Mouse (Mus musculus): ENCODE data around the gene Prkd1. TPM values are rescaled to one million over a fixed set of nuclear protein-coding genes. Genes with fewer than 3 reads are reported as not detected.

The Prkd1 gene
- polyA plus RNA-seq, 1 experiment from 2014 or later = 1.5 TPM

DNA sequence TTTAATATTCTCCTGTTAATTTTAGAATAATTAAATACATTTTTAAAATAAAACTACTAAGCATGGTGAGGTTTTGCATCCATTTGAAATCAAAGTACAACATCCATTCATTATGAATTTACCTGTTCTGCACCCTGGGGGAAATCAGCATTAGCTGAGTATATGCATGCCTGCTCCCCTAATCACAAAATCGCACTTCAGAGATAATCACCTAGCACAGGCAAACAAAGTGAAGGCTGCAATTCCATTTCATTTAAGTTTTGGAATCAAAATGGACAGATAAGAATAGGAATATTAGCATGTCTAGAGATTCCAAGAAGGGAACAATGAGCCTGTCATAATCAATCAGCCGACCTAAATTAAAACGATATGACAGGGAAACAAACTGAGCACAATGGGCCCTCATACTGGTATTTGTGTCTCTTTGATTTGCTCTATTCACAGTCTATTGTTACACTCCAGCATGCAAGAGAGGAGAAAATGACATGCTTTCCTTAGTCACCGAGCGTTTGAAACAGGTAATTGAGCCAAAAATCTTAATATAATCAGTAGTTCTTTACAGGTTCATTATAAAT is 218.7 kb downstream of the Prkd1 start:
- Histone ChIP-seq H3K4me2 (replicated peaks; ENCODE audit: low read depth) (no peak overlapping the region), H3K27ac (ENCODE audit: low read depth, low read length) (no peak overlapping the region), H3K4me3 (ENCODE audit: low read depth, low read length) (no peak overlapping the region), H3K9me3 (ENCODE audit: control insufficient read depth) (no peaks in the 10 kb centered on the region), H3K9ac (ENCODE audit: low read depth, low read length) (no peak overlapping the region), H3K27me3 (replicated peaks; ENCODE audit: control insufficient read depth, insufficient read depth, low read length) (no peaks in the 10 kb centered on the region), H3K4me1 (replicated peaks; ENCODE audit: control insufficient read depth, insufficient read depth, low read length) (no peaks in the 10 kb centered on the region), H3K36me3 (ENCODE audit: control insufficient read depth, insufficient read depth) (no peaks in the 10 kb centered on the region)
- no peak for ATAC-seq
- TF ChIP-seq CTCF (IDR thresholded peaks at IDR 0.05; ENCODE audit: low read depth) = no peak
- WGBS = 80% methylated on average over 5 of the region's 5 CpGs

- H3K9ac ChIP-seq (ENCODE audit: low read depth, low read length) = no peak overlapping the region
- no peak overlapping the region for H3K27ac ChIP-seq (ENCODE audit: low read depth, low read length)
- H3K9me3 ChIP-seq (ENCODE audit: control insufficient read depth) = no peaks in the 10 kb centered on the region
- no peak for ATAC-seq
- no peaks in the 10 kb centered on the region for H3K4me1 ChIP-seq (replicated peaks; ENCODE audit: control insufficient read depth, insufficient read depth, low read length)
- no peaks in the 10 kb centered on the region for H3K36me3 ChIP-seq (ENCODE audit: control insufficient read depth, insufficient read depth)
- 28% methylated on average over 11 of the region's 11 CpGs for WGBS
- no peaks in the 10 kb centered on the region for H3K27me3 ChIP-seq (replicated peaks; ENCODE audit: control insufficient read depth, insufficient read depth, low read length)
- no peak for TF ChIP-seq CTCF (IDR thresholded peaks at IDR 0.05; ENCODE audit: low read depth)
- H3K4me2 ChIP-seq (replicated peaks; ENCODE audit: low read depth) = no peak overlapping the region
- no peak overlapping the region for H3K4me3 ChIP-seq (ENCODE audit: low read depth, low read length)
Observed at GRCm38 (mm10) chr12:50352404-50352803, 296.5 kb downstream of the Prkd1 start.

- H3K27ac ChIP-seq (ENCODE audit: low read depth, low read length) = no peak overlapping the region
- no peaks in the 10 kb centered on the region for H3K36me3 ChIP-seq (ENCODE audit: control insufficient read depth, insufficient read depth)
- no peak for TF ChIP-seq CTCF (IDR thresholded peaks at IDR 0.05; ENCODE audit: low read depth)
- WGBS = 72% methylated on average over 4 of the region's 4 CpGs
- H3K4me2 ChIP-seq (replicated peaks; ENCODE audit: low read depth) = no peak overlapping the region
- no peak for ATAC-seq
- H3K9ac ChIP-seq (ENCODE audit: low read depth, low read length) = no peak overlapping the region
- H3K9me3 ChIP-seq (ENCODE audit: control insufficient read depth) = no peaks in the 10 kb centered on the region
- no peaks in the 10 kb centered on the region for H3K27me3 ChIP-seq (replicated peaks; ENCODE audit: control insufficient read depth, insufficient read depth, low read length)
- no peaks in the 10 kb centered on the region for H3K4me1 ChIP-seq (replicated peaks; ENCODE audit: control insufficient read depth, insufficient read depth, low read length)
- no peak overlapping the region for H3K4me3 ChIP-seq (ENCODE audit: low read depth, low read length)
Observed at GRCm38 (mm10) chr12:50333182-50333581, 315.7 kb downstream of the Prkd1 start.

DNA sequence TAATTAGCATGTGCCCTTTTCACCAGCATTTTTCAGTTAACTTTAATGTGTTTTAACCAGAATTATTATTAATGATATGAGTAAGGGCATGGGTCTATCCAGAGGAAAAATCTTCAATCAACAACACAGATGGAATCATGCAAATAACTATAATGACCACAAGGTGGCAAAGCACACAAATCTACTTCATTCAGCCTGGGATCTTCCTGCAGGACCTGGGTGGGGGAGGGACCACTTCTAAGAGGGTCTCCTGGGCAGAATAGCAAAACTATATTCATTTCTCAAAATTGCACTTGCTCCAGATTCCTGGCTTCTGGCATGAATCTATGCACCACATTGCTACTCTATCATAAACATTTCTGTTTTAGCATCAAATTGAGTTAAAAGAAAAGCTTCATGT is 334.3 kb downstream of the Prkd1 start:
- no peak overlapping the region for H3K4me3 ChIP-seq (ENCODE audit: low read depth, low read length)
- no peak overlapping the region for H3K4me2 ChIP-seq (replicated peaks; ENCODE audit: low read depth)
- H3K9ac ChIP-seq (ENCODE audit: low read depth, low read length) = no peak overlapping the region
- no peaks in the 10 kb centered on the region for H3K36me3 ChIP-seq (ENCODE audit: control insufficient read depth, insufficient read depth)
- no peak overlapping the region for H3K27ac ChIP-seq (ENCODE audit: low read depth, low read length)
- H3K27me3 ChIP-seq (replicated peaks; ENCODE audit: control insufficient read depth, insufficient read depth, low read length) = no peaks in the 10 kb centered on the region
- peak; percentile 65 for TF ChIP-seq CTCF (IDR thresholded peaks at IDR 0.05; ENCODE audit: low read depth)
- no peak for ATAC-seq
- H3K4me1 ChIP-seq (replicated peaks; ENCODE audit: control insufficient read depth, insufficient read depth, low read length) = no peaks in the 10 kb centered on the region
- no peaks in the 10 kb centered on the region for H3K9me3 ChIP-seq (ENCODE audit: control insufficient read depth)

DNA sequence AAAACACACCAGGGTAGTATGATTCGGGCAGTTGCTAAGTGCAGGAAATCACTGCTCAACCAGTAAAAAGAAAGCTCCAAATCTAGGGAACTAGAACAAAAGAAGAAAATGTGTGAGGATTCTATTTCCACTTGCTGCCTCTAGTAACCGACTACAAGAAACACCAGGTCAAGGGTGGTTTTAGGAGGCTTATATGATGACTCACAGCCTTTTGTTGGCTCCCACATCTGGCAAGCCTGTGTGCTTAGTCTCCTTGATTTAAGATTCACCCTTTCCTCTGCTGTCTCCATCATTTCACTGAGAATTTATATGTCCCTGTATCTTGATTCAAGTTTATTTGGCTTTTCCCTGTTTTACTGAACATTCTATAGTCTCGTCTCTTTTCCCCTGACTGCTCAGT is 339.6 kb downstream of the Prkd1 start:
- WGBS = 65% methylated on average over 3 of the region's 3 CpGs
- no peak for TF ChIP-seq CTCF (IDR thresholded peaks at IDR 0.05; ENCODE audit: low read depth)

DNA sequence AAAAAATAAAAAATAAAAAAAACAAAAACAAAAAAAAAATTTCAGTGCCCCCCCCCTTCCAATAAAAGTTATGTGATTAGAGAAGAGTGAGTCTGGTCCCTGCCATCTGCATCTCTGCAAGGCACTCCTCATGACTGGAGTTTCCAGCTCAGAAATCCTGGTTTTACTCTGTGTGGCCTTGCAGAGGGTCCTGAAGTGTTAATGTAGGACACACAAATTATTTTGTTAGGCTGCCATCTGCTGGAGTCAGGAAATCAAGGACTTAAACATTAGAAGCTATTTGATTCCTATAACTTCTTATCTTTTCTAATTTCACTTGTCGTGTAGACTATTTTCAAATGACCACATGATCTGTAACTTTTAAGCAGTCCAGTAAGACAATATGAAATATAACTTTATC is 347.6 kb downstream of the Prkd1 start:
- TF ChIP-seq CTCF (IDR thresholded peaks at IDR 0.05; ENCODE audit: low read depth) = peak; percentile 54
- H3K4me3 ChIP-seq (ENCODE audit: low read depth, low read length) = no peak overlapping the region
- whole genome bisulfite sequencing = 25% methylated on average over 1 of the region's 1 CpGs
- no peaks in the 10 kb centered on the region for H3K9me3 ChIP-seq (ENCODE audit: control insufficient read depth)
- no peak overlapping the region for H3K27ac ChIP-seq (ENCODE audit: low read depth, low read length)
- H3K9ac ChIP-seq (ENCODE audit: low read depth, low read length) = no peak overlapping the region
- ATAC-seq = no peak
- H3K27me3 ChIP-seq (replicated peaks; ENCODE audit: control insufficient read depth, insufficient read depth, low read length) = no peaks in the 10 kb centered on the region
- H3K4me1 ChIP-seq (replicated peaks; ENCODE audit: control insufficient read depth, insufficient read depth, low read length) = no peaks in the 10 kb centered on the region
- H3K36me3 ChIP-seq (ENCODE audit: control insufficient read depth, insufficient read depth) = no peaks in the 10 kb centered on the region
- no peak overlapping the region for H3K4me2 ChIP-seq (replicated peaks; ENCODE audit: low read depth)

More for the DNA sequence above, 339.6 kb downstream of the Prkd1 start:
- no peaks in the 10 kb centered on the region for H3K4me1 ChIP-seq (replicated peaks; ENCODE audit: control insufficient read depth, insufficient read depth, low read length)
- no peaks in the 10 kb centered on the region for H3K27me3 ChIP-seq (replicated peaks; ENCODE audit: control insufficient read depth, insufficient read depth, low read length)
- no peaks in the 10 kb centered on the region for H3K36me3 ChIP-seq (ENCODE audit: control insufficient read depth, insufficient read depth)
- no peaks in the 10 kb centered on the region for H3K9me3 ChIP-seq (ENCODE audit: control insufficient read depth)
- H3K9ac ChIP-seq (ENCODE audit: low read depth, low read length) = no peak overlapping the region
- H3K4me3 ChIP-seq (ENCODE audit: low read depth, low read length) = no peak overlapping the region
- no peak overlapping the region for H3K27ac ChIP-seq (ENCODE audit: low read depth, low read length)
- ATAC-seq = no peak
- H3K4me2 ChIP-seq (replicated peaks; ENCODE audit: low read depth) = no peak overlapping the region

DNA sequence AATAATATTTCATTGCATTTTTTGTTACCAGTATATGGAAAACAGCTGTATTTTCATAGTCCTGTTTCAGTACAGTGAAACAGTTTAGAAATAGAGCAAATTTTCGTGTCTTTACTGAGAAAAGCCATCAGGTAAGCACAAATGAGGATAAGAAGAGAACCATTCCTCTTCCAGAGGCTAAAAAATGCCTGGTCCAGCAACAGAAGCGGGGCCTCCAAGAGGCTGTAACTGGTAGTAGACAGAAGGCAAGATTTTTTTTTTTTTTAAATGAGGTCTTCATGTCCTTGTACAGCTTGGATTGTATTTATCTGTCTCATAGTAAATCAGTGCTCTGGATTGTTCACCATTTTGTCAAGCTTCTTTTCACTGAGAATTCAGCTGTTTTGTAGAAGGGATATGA is 352.8 kb downstream of the Prkd1 start:
- Histone ChIP-seq H3K4me1 (replicated peaks; ENCODE audit: control insufficient read depth, insufficient read depth, low read length) (no peaks in the 10 kb centered on the region), H3K4me2 (replicated peaks; ENCODE audit: low read depth) (no peak overlapping the region), H3K4me3 (ENCODE audit: low read depth, low read length) (no peak overlapping the region), H3K36me3 (ENCODE audit: control insufficient read depth, insufficient read depth) (no peaks in the 10 kb centered on the region), H3K27ac (ENCODE audit: low read depth, low read length) (no peak overlapping the region), H3K9ac (ENCODE audit: low read depth, low read length) (no peak overlapping the region), H3K27me3 (replicated peaks; ENCODE audit: control insufficient read depth, insufficient read depth, low read length) (no peaks in the 10 kb centered on the region), H3K9me3 (ENCODE audit: control insufficient read depth) (no peaks in the 10 kb centered on the region)
- WGBS = 59% methylated on average over 2 of the region's 2 CpGs
- ATAC-seq = no peak
- TF ChIP-seq CTCF (IDR thresholded peaks at IDR 0.05; ENCODE audit: low read depth) = no peak
